In genomic region chr2:145730189-145730880, GRCm38 (mm10) we compare ENCODE assay signal across 23 mouse cellular contexts. TPM values are rescaled to one million over a fixed set of nuclear protein-coding genes. Genes with fewer than 3 reads are reported as not detected.
DNase-seq lines count a peak whose midpoint lies in the region; ATAC-seq and TF ChIP-seq lines count a peak whose summit lies in the region.
"Had no signal": no experiment of that assay in that cellular context is flagged by ENCODE, and none has a peak within 500 bp of the region (broad histone marks: within the 10 kb centered on the region; RNA-seq: fewer than 3 reads in every experiment).

No protein-coding gene starts in this region.

- no peak overlapping the region for H3K9ac ChIP-seq in CH12.LX (ENCODE audit: insufficient read depth, low read depth)
- H3K9ac ChIP-seq in neural tube, embryonic 15.5 days (replicated peaks): no peak overlapping the region
- H3K9ac ChIP-seq: hindbrain, embryonic 14.5 days; limb, embryonic 13.5 days; liver, embryonic 13.5 days; lung, embryonic 15.5 days had no signal

- no peak overlapping the region for H3ac ChIP-seq in myocyte (ENCODE audit: control insufficient read depth, insufficient read length)

- in situ Hi-C loops in CH12.LX (cut with MboI; ENCODE audit: low pct_ligation_motif_present, low pct_unique_long_range_greater_than_20kb, low sequenced_read_pairs): no loop called here

- H3K27ac ChIP-seq in CH12.LX (ENCODE audit: insufficient read depth, low read depth): no peak overlapping the region
- H3K27ac ChIP-seq in neural tube, embryonic 15.5 days (replicated peaks): no peak overlapping the region
- H3K27ac ChIP-seq: hindbrain, embryonic 14.5 days; limb, embryonic 13.5 days; liver, embryonic 13.5 days; lung, embryonic 15.5 days had no signal

- DNase-seq in heart, adult 11 months: peak; percentile 68
- no peak for DNase-seq in heart, adult 9 months (ENCODE audit: low spot score in 2 of 2)
- no peak for DNase-seq in CH12.LX (ENCODE audit: extremely low read depth)
- DNase-seq in induced T-regulatory cell, adult 2 months (ENCODE audit: low read depth): peak; percentile 53
- DNase-seq in layer of hippocampus, adult 18-20 months (ENCODE audit: low spot score in 2 of 2): no peak
- no peak for DNase-seq in heart, postnatal 10 days
- DNase-seq: adrenal gland, adult 2 months; cerebellum, adult 2 months; gastrocnemius, postnatal 25 days; heart, postnatal 14 days; liver, embryonic 13.5 days; right cerebral cortex, postnatal 4 days; thymus, postnatal 14 days had no signal

- TF ChIP-seq CTCF in CH12.LX (conservative IDR thresholded peaks at IDR 0.05 in 1 of 2, IDR thresholded peaks at IDR 0.05 in 1 of 2; ENCODE audit: low read depth in 2 of 2, low read length in 2 of 2): no peak

- no peak overlapping the region for H3K4me3 ChIP-seq in CH12.LX (replicated peaks in 1 of 3; ENCODE audit: low read depth in 2 of 3, low read length in 2 of 3, poor library complexity in 1 of 3)
- no peak overlapping the region for H3K4me3 ChIP-seq in myocyte
- H3K4me3 ChIP-seq in neural tube, embryonic 15.5 days (replicated peaks): no peak overlapping the region
- H3K4me3 ChIP-seq: erythroblast, embryonic 14.5 days; limb, embryonic 13.5 days; liver, embryonic 13.5 days; lung, embryonic 15.5 days had no signal

- peaks cover 0 to 3% of the 10 kb centered on the region in 2 experiments; a peak in 1 of 4 replicates for H3K4me1 ChIP-seq in CH12.LX (ENCODE audit: control insufficient read depth in 1 of 2, insufficient read depth in 2 of 2)
- no peaks in the 10 kb centered on the region for H3K4me1 ChIP-seq in neural tube, embryonic 15.5 days
- H3K4me1 ChIP-seq: liver, embryonic 13.5 days; lung, embryonic 15.5 days had no signal

- no peak for TF ChIP-seq EP300 in CH12.LX (IDR thresholded peaks at IDR 0.05; ENCODE audit: low read length)

- ATAC-seq in neural tube, embryonic 15.5 days (ENCODE audit: low FRiP score): no peak
- ATAC-seq: forebrain, embryonic 14.5 days; intestine, embryonic 16.5 days had no signal

- WGBS in neural tube, embryonic 15.5 days: 76% methylated on average over 9 of the region's 9 CpGs

- no peaks in the 10 kb centered on the region for H3K27me3 ChIP-seq in CH12.LX (replicated peaks)
- no peaks in the 10 kb centered on the region for H3K27me3 ChIP-seq in myocyte (ENCODE audit: control insufficient read depth, insufficient read depth, insufficient read length)
- H3K27me3 ChIP-seq in neural tube, embryonic 15.5 days (replicated peaks): no peaks in the 10 kb centered on the region
- H3K27me3 ChIP-seq: limb, embryonic 13.5 days; liver, embryonic 13.5 days; lung, embryonic 15.5 days had no signal

- intact Hi-C loops in heart, postnatal 10 days (cut with DNase I): no loop called here

- TF ChIP-seq POLR2A in CH12.LX (IDR thresholded peaks at IDR 0.05; ENCODE audit: low read depth, low read length) (no peak), myocyte (IDR thresholded peaks at IDR 0.05; ENCODE audit: insufficient read length, low read depth) (no peak)

- H3K36me3 ChIP-seq in CH12.LX (replicated peaks in 1 of 2; ENCODE audit: control insufficient read depth in 1 of 2, insufficient read depth in 1 of 2, low read length in 1 of 2) (no peaks in the 10 kb centered on the region), myocyte (ENCODE audit: control insufficient read depth, insufficient read depth) (no peaks in the 10 kb centered on the region)
- no peaks in the 10 kb centered on the region for H3K36me3 ChIP-seq in neural tube, embryonic 15.5 days
- H3K36me3 ChIP-seq: limb, embryonic 13.5 days; liver, embryonic 13.5 days; lung, embryonic 15.5 days had no signal

- dilution Hi-C loops in CH12.LX (cut with MboI; ENCODE audit: extremely low pct_ligation_motif_present, extremely low pct_unique_long_range_greater_than_20kb, low sequenced_read_pairs): no loop called here

- 0 out of 2 replicates have a peak overlapping the region, but pooled peaks have one; percentile 5 for H3K4me2 ChIP-seq in CH12.LX (ENCODE audit: insufficient read depth, low read depth, poor library complexity, severe bottlenecking)
- H3K4me2 ChIP-seq in myocyte (ENCODE audit: low read depth): peak overlapping the region; percentile 72
- no peak overlapping the region for H3K4me2 ChIP-seq in neural tube, embryonic 15.5 days
- H3K4me2 ChIP-seq: heart, embryonic 11.5 days; hindbrain, embryonic 14.5 days; limb, embryonic 13.5 days; liver, embryonic 13.5 days; lung, embryonic 15.5 days; midbrain, embryonic 11.5 days had no signal

- H3K79me2 ChIP-seq in CH12.LX (replicated peaks; ENCODE audit: control insufficient read depth, extremely low read depth, insufficient read depth, poor library complexity, severe bottlenecking) (no peaks in the 10 kb centered on the region), myocyte (ENCODE audit: control insufficient read depth, insufficient read depth) (no peaks in the 10 kb centered on the region)

- TF ChIP-seq RAD21 in CH12.LX (IDR thresholded peaks at IDR 0.05; ENCODE audit: low read depth, low read length): no peak

- no peaks in the 10 kb centered on the region for H3K9me3 ChIP-seq in CH12.LX (replicated peaks; ENCODE audit: low read length)
- H3K9me3 ChIP-seq in neural tube, embryonic 15.5 days (replicated peaks): no peaks in the 10 kb centered on the region
- H3K9me3 ChIP-seq: limb, embryonic 13.5 days; liver, embryonic 13.5 days; lung, embryonic 15.5 days had no signal

TF ChIP-seq in CH12.LX, 34 proteins besides CTCF, POLR2A, EP300 and RAD21:
- TF ChIP-seq MEF2A (IDR thresholded peaks at IDR 0.05; ENCODE audit: borderline replicate concordance, low read depth, low read length) (no peak), TCF12 (IDR thresholded peaks at IDR 0.05; ENCODE audit: low read depth, low read length) (no peak), ELF1 (IDR thresholded peaks at IDR 0.05; ENCODE audit: low read depth, low read length) (no peak), KAT2A (IDR thresholded peaks at IDR 0.05; ENCODE audit: insufficient replicate concordance, low read length) (no peak), USF2 (conservative IDR thresholded peaks at IDR 0.05; ENCODE audit: low read depth, low read length) (no peak), PAX5 (IDR thresholded peaks at IDR 0.05; ENCODE audit: low read length) (no peak), JUND (conservative IDR thresholded peaks at IDR 0.05; ENCODE audit: low read depth, low read length) (no peak), SMC3 (IDR thresholded peaks at IDR 0.05; ENCODE audit: low read depth, low read length) (no peak), ZC3H11A (IDR thresholded peaks at IDR 0.05; ENCODE audit: low read depth, low read length) (no peak), ZMIZ1 (IDR thresholded peaks at IDR 0.05; ENCODE audit: low read depth, low read length) (no peak), E2F4 (IDR thresholded peaks at IDR 0.05; ENCODE audit: insufficient replicate concordance, low read depth, low read length) (no peak), HCFC1 (IDR thresholded peaks at IDR 0.05; ENCODE audit: low read depth, low read length) (no peak), IRF4 (IDR thresholded peaks at IDR 0.05; ENCODE audit: low read depth, low read length) (no peak), ETS1 (conservative IDR thresholded peaks at IDR 0.05; ENCODE audit: low read depth, low read length) (no peak), NELFE (IDR thresholded peaks at IDR 0.05; ENCODE audit: low read depth, low read length) (no peak), RCOR1 (conservative IDR thresholded peaks at IDR 0.05; ENCODE audit: low read depth, low read length) (no peak), TBP (conservative IDR thresholded peaks at IDR 0.05; ENCODE audit: low read depth, low read length) (no peak), POLR2AphosphoS2 (IDR thresholded peaks at IDR 0.05; ENCODE audit: low read depth, low read length) (no peak), MXI1 (IDR thresholded peaks at IDR 0.05; ENCODE audit: low read depth, low read length) (no peak)

TF ChIP-seq in myocyte, 11 proteins besides CTCF, POLR2A, EP300 and RAD21:
- TF ChIP-seq MAX (IDR thresholded peaks at IDR 0.05; ENCODE audit: low read depth): no peak
- TF ChIP-seq TCF3 (IDR thresholded peaks at IDR 0.05; ENCODE audit: insufficient read length, low read depth): no peak

RNA-seq across cellular contexts. Expression of gene Rin2, which starts 55.3 kb away (rescaled TPM):
- 0.04 and 0.08 TPM in 2 replicates for total RNA-seq in CH12.LX (2012; rRNA removed)
- 0.05 and 0.12 TPM in 2 replicates for total RNA-seq in CH12.LX (2014; rRNA removed)
- polyA plus RNA-seq in CH12.LX (2012; ENCODE audit: insufficient read length, low read depth): 0.07 and 0.10 TPM in 2 replicates
- 4.4 TPM for polyA plus RNA-seq in myocyte (2012; fragmentation: generic; extraction: Trizol)
- 14.8 and 15.0 TPM in 2 replicates for polyA plus RNA-seq in neural tube, embryonic 15.5 days (2015; fragmentation: Nextera tagmentation; extraction: Ambion mirVana)
- 10 to 100 TPM; 36.5 to 41.0 TPM for total RNA-seq in layer of hippocampus, adult 18-20 months (2021)
- total RNA-seq in heart, postnatal 10 days (2021): 10 to 100 TPM; 18.5 to 29.1 TPM

Comparison
In these comparisons a context has a peak if more than half of its experiments do, and no peak if none do; other contexts are left out.
1. DNase-seq: peak in heart, adult 11 months (single experiment) and induced T-regulatory cell, adult 2 months (single experiment); none in heart, adult 9 months (0 of 2), CH12.LX (single experiment), layer of hippocampus, adult 18-20 months (0 of 2) and heart, postnatal 10 days (0 of 2).
2. RNA of gene Rin2, which starts 55.3 kb away (total RNA-seq): 36.5 to 41.0 TPM in layer of hippocampus, adult 18-20 months and 18.5 to 29.1 TPM in heart, postnatal 10 days; 0.04 to 0.12 TPM in CH12.LX; every median in the first group is over 10 times any median in the second.